ENCODE assay signal across 10 mouse cellular contexts in the genomic region with DNA sequence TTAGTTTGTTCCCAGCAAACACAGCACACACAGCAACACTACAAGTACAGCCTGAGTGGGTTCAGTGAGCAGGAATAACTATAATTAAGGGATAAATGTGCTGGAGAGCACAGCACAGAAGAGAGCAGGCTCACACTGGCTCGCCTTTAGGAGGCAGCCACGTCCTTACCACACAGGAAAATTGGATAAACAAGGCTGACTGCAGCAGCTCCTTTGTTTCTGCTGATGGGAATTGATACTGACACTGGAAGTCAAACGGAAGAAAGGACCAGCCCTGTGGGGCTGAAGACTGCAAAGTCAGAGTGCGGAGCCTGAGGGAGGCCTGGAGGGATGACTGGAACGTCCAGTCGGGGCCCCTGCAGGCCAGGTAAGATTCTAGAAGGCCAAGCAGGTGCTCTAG. TPM values are rescaled to one million over a fixed set of nuclear protein-coding genes. Genes with fewer than 3 reads are reported as not detected.
DNase-seq lines count a peak whose midpoint lies in the region; ATAC-seq lines count a peak whose summit lies in the region.
"Had no signal": no experiment of that assay in that cellular context is flagged by ENCODE, and none has a peak within 500 bp of the region (broad histone marks: within the 10 kb centered on the region; RNA-seq: fewer than 3 reads in every experiment).

No protein-coding gene starts in this region.

- no peak for DNase-seq in heart, postnatal 10 days
- peak; percentile 27 for DNase-seq in embryonic facial prominence, embryonic 11.5 days (ENCODE audit: low spot score)
- DNase-seq in ovary, postnatal 10 days (ENCODE audit: low spot score): no peak
- DNase-seq in ovary, postnatal 36 days (ENCODE audit: low spot score): no peak
- DNase-seq in thymus, postnatal 0 days (ENCODE audit: low spot score): no peak
- DNase-seq: cerebellum, postnatal 25 days; kidney, postnatal 36 days had no signal

- 54% methylated on average over 6 of the region's 6 CpGs for WGBS in heart, embryonic 16.5 days
- 39% methylated on average over 6 of the region's 6 CpGs for WGBS in embryonic facial prominence, embryonic 11.5 days
- 44% methylated on average over 6 of the region's 6 CpGs for WGBS in hindbrain, embryonic 15.5 days
- 35% methylated on average over 6 of the region's 6 CpGs for WGBS in midbrain, embryonic 15.5 days

- H3K27me3 ChIP-seq in heart, embryonic 16.5 days (ENCODE audit: control insufficient read depth, insufficient read depth, low read length): no peaks in the 10 kb centered on the region
- H3K27me3 ChIP-seq in embryonic facial prominence, embryonic 11.5 days (ENCODE audit: control insufficient read depth, insufficient read depth, low read length): no peaks in the 10 kb centered on the region
- no peaks in the 10 kb centered on the region for H3K27me3 ChIP-seq in hindbrain, embryonic 15.5 days
- H3K27me3 ChIP-seq in midbrain, embryonic 15.5 days (replicated peaks): no peaks in the 10 kb centered on the region

- H3K27ac ChIP-seq in heart, embryonic 16.5 days (ENCODE audit: low read length): peak overlapping the region; percentile 56; the same call in 1 of the 2 replicates
- no peak overlapping the region for H3K27ac ChIP-seq in embryonic facial prominence, embryonic 11.5 days (replicated peaks; ENCODE audit: low read depth, low read length)
- peak overlapping the region; percentile 72 for H3K27ac ChIP-seq in hindbrain, embryonic 15.5 days (replicated peaks)
- H3K27ac ChIP-seq in midbrain, embryonic 15.5 days: peak overlapping the region; percentile 66

- intact Hi-C loops in heart, postnatal 10 days (cut with DNase I): loop anchor here (2.0 kb wide), 1 partner anchor 15 kb away; the partner anchor contains the start of gene Tigd3

- peak overlapping the region; percentile 3; the same call in 1 of the 2 replicates for H3K4me3 ChIP-seq in heart, embryonic 16.5 days (ENCODE audit: low read length)
- 0 out of 2 replicates have a peak overlapping the region, but pooled peaks have one; percentile 16 for H3K4me3 ChIP-seq in embryonic facial prominence, embryonic 11.5 days (ENCODE audit: low read depth, low read length)
- peak overlapping the region; percentile 29 for H3K4me3 ChIP-seq in hindbrain, embryonic 15.5 days
- peak overlapping the region; percentile 25 for H3K4me3 ChIP-seq in midbrain, embryonic 15.5 days

- peak overlapping the region; percentile 91 for H3K4me2 ChIP-seq in heart, embryonic 16.5 days (ENCODE audit: low read depth, low read length)
- H3K4me2 ChIP-seq in embryonic facial prominence, embryonic 11.5 days (ENCODE audit: low read depth, low read length): peak overlapping the region; percentile 26; the same call in 1 of the 2 replicates
- H3K4me2 ChIP-seq in hindbrain, embryonic 15.5 days: peak overlapping the region; percentile 91
- H3K4me2 ChIP-seq in midbrain, embryonic 15.5 days: peak overlapping the region; percentile 88

- peaks cover 27% of the 10 kb centered on the region for H3K4me1 ChIP-seq in heart, embryonic 16.5 days (ENCODE audit: control insufficient read depth, insufficient read depth, low read length)
- H3K4me1 ChIP-seq in embryonic facial prominence, embryonic 11.5 days (ENCODE audit: control insufficient read depth, insufficient read depth, low read length): peaks cover 2% of the 10 kb centered on the region; the same call in 1 of the 2 replicates
- H3K4me1 ChIP-seq in hindbrain, embryonic 15.5 days (replicated peaks): peaks cover 33% of the 10 kb centered on the region
- H3K4me1 ChIP-seq in midbrain, embryonic 15.5 days: peaks cover 38% of the 10 kb centered on the region

- no peaks in the 10 kb centered on the region for H3K9me3 ChIP-seq in heart, embryonic 16.5 days (replicated peaks; ENCODE audit: control insufficient read depth, low read length)
- no peaks in the 10 kb centered on the region for H3K9me3 ChIP-seq in embryonic facial prominence, embryonic 11.5 days (replicated peaks; ENCODE audit: control insufficient read depth, low read length)
- no peaks in the 10 kb centered on the region for H3K9me3 ChIP-seq in hindbrain, embryonic 15.5 days
- H3K9me3 ChIP-seq in midbrain, embryonic 15.5 days: no peaks in the 10 kb centered on the region

- no peak for ATAC-seq in heart, embryonic 16.5 days (replicated peaks; ENCODE audit: extremely low read depth, insufficient read depth, low FRiP score)
- ATAC-seq in embryonic facial prominence, embryonic 11.5 days (replicated peaks; ENCODE audit: insufficient number of reproducible peaks, low FRiP score, low TSS enrichment, low read depth): no peak
- ATAC-seq in hindbrain, embryonic 15.5 days (ENCODE audit: low FRiP score, low read depth): no peak
- no peak for ATAC-seq in midbrain, embryonic 15.5 days (replicated peaks)

- H3K9ac ChIP-seq in heart, embryonic 16.5 days (ENCODE audit: low read length): peak overlapping the region; percentile 37
- peak overlapping the region; percentile 28; the same call in 1 of the 2 replicates for H3K9ac ChIP-seq in embryonic facial prominence, embryonic 11.5 days (replicated peaks; ENCODE audit: low read length)
- H3K9ac ChIP-seq in hindbrain, embryonic 15.5 days: peak overlapping the region; percentile 25; the same call in 1 of the 2 replicates
- H3K9ac ChIP-seq in midbrain, embryonic 15.5 days: peak overlapping the region; percentile 44

- peaks cover 18% of the 10 kb centered on the region for H3K36me3 ChIP-seq in heart, embryonic 16.5 days (ENCODE audit: control insufficient read depth, insufficient read depth)
- H3K36me3 ChIP-seq in embryonic facial prominence, embryonic 11.5 days (replicated peaks; ENCODE audit: control insufficient read depth, insufficient read depth, low read depth, low read length): peaks cover under 1% of the 10 kb centered on the region
- peaks cover 22% of the 10 kb centered on the region for H3K36me3 ChIP-seq in hindbrain, embryonic 15.5 days
- peaks cover 16% of the 10 kb centered on the region for H3K36me3 ChIP-seq in midbrain, embryonic 15.5 days (replicated peaks)

RNA-seq across cellular contexts. Expression of gene Dpf2, which starts 2.6 kb away (rescaled TPM):
- 97.5 and 103 TPM in 2 replicates for polyA plus RNA-seq in heart, embryonic 16.5 days (2015; fragmentation: Nextera tagmentation; extraction: Ambion mirVana)
- total RNA-seq in heart, postnatal 10 days (2021): 100 to 1,000 TPM; 100 to 101 TPM
- 202 and 213 TPM in 2 replicates for polyA plus RNA-seq in embryonic facial prominence, embryonic 11.5 days (2014; fragmentation: Nextera tagmentation; extraction: Ambion mirVana)
- 111 and 113 TPM in 2 replicates for polyA plus RNA-seq in hindbrain, embryonic 15.5 days (2015; fragmentation: Nextera tagmentation; extraction: Ambion mirVana)
- 122 and 130 TPM in 2 replicates for polyA plus RNA-seq in midbrain, embryonic 15.5 days (2015; fragmentation: Nextera tagmentation; extraction: Ambion mirVana)
- polyA plus RNA-seq in thymus, postnatal 0 days (2015; fragmentation: Nextera tagmentation; extraction: Ambion mirVana): 104 and 116 TPM in 2 replicates

RNA-seq across cellular contexts. Expression of gene Cdc42ep2, which starts 14.4 kb away (rescaled TPM):
- 12.4 and 12.6 TPM in 2 replicates for polyA plus RNA-seq in heart, embryonic 16.5 days (2015; fragmentation: Nextera tagmentation; extraction: Ambion mirVana)
- 10 to 100 TPM; 14.0 to 16.0 TPM for total RNA-seq in heart, postnatal 10 days (2021)
- 2.4 and 2.7 TPM in 2 replicates for polyA plus RNA-seq in embryonic facial prominence, embryonic 11.5 days (2014; fragmentation: Nextera tagmentation; extraction: Ambion mirVana)
- 19.0 and 20.3 TPM in 2 replicates for polyA plus RNA-seq in hindbrain, embryonic 15.5 days (2015; fragmentation: Nextera tagmentation; extraction: Ambion mirVana)
- polyA plus RNA-seq in midbrain, embryonic 15.5 days (2015; fragmentation: Nextera tagmentation; extraction: Ambion mirVana): 16.3 and 16.7 TPM in 2 replicates
- 5.2 and 6.7 TPM in 2 replicates for polyA plus RNA-seq in thymus, postnatal 0 days (2015; fragmentation: Nextera tagmentation; extraction: Ambion mirVana)

RNA-seq across cellular contexts. Expression of gene Tigd3, which starts 16.3 kb away (rescaled TPM):
- polyA plus RNA-seq in heart, embryonic 16.5 days (2015; fragmentation: Nextera tagmentation; extraction: Ambion mirVana): 1.5 and 1.6 TPM in 2 replicates
- total RNA-seq in heart, postnatal 10 days (2021): 1 to 10 TPM; 1.1 to 1.2 TPM
- 4.0 and 4.3 TPM in 2 replicates for polyA plus RNA-seq in embryonic facial prominence, embryonic 11.5 days (2014; fragmentation: Nextera tagmentation; extraction: Ambion mirVana)
- polyA plus RNA-seq in hindbrain, embryonic 15.5 days (2015; fragmentation: Nextera tagmentation; extraction: Ambion mirVana): 10.7 and 11.7 TPM in 2 replicates
- 13.8 and 16.4 TPM in 2 replicates for polyA plus RNA-seq in midbrain, embryonic 15.5 days (2015; fragmentation: Nextera tagmentation; extraction: Ambion mirVana)
- polyA plus RNA-seq in thymus, postnatal 0 days (2015; fragmentation: Nextera tagmentation; extraction: Ambion mirVana): 3.3 and 4.1 TPM in 2 replicates

RNA-seq across cellular contexts. Expression of gene Slc25a45, which starts 32.6 kb away (rescaled TPM):
- polyA plus RNA-seq in heart, embryonic 16.5 days (2015; fragmentation: Nextera tagmentation; extraction: Ambion mirVana): 4.6 and 5.0 TPM in 2 replicates
- 1 to 10 TPM; 4.6 to 5.9 TPM for total RNA-seq in heart, postnatal 10 days (2021)
- 0.87 and 1.1 TPM in 2 replicates for polyA plus RNA-seq in embryonic facial prominence, embryonic 11.5 days (2014; fragmentation: Nextera tagmentation; extraction: Ambion mirVana)
- polyA plus RNA-seq in hindbrain, embryonic 15.5 days (2015; fragmentation: Nextera tagmentation; extraction: Ambion mirVana): 2.6 TPM in 2 replicates
- polyA plus RNA-seq in midbrain, embryonic 15.5 days (2015; fragmentation: Nextera tagmentation; extraction: Ambion mirVana): 2.0 and 2.9 TPM in 2 replicates
- polyA plus RNA-seq in thymus, postnatal 0 days (2015; fragmentation: Nextera tagmentation; extraction: Ambion mirVana): 11.4 and 14.6 TPM in 2 replicates

RNA-seq across cellular contexts. Expression of gene Frmd8, which starts 35.1 kb away (rescaled TPM):
- polyA plus RNA-seq in heart, embryonic 16.5 days (2015; fragmentation: Nextera tagmentation; extraction: Ambion mirVana): 33.6 and 34.8 TPM in 2 replicates
- 10 to 100 TPM; 19.0 to 20.5 TPM for total RNA-seq in heart, postnatal 10 days (2021)
- 15.8 and 17.6 TPM in 2 replicates for polyA plus RNA-seq in embryonic facial prominence, embryonic 11.5 days (2014; fragmentation: Nextera tagmentation; extraction: Ambion mirVana)
- 17.6 and 18.0 TPM in 2 replicates for polyA plus RNA-seq in hindbrain, embryonic 15.5 days (2015; fragmentation: Nextera tagmentation; extraction: Ambion mirVana)
- 16.1 and 19.2 TPM in 2 replicates for polyA plus RNA-seq in midbrain, embryonic 15.5 days (2015; fragmentation: Nextera tagmentation; extraction: Ambion mirVana)
- polyA plus RNA-seq in thymus, postnatal 0 days (2015; fragmentation: Nextera tagmentation; extraction: Ambion mirVana): 72.4 and 75.2 TPM in 2 replicates

Comparison
In these comparisons a context has a peak if more than half of its experiments do, and no peak if none do; other contexts are left out.
1. H3K4me2 ChIP-seq: peak in every context shown above with its lines; median percentile 91 in heart, embryonic 16.5 days; 91 in hindbrain, embryonic 15.5 days; 88 in midbrain, embryonic 15.5 days; 26 in embryonic facial prominence, embryonic 11.5 days.